Mouse (Mus musculus) C2C12 (cell line): ENCODE data around the gene Ehd4.

ENCODE experiments used
- CEBPB ChIP-seq: IDR thresholded peaks from one replicate; pipeline ENCODE4 v1.6.1; 2011; ENCODE audit warnings: low read depth, mild to moderate bottlenecking, control low read depth, moderate library complexity
- CTCF ChIP-seq: IDR thresholded peaks from one replicate; pipeline ENCODE4 v1.5.1; 2011; ENCODE audit not compliant: control insufficient read depth, insufficient read depth, insufficient read length
- MYOG ChIP-seq: IDR thresholded peaks from one replicate; pipeline ENCODE4 v1.6.1; 2011; ENCODE audit not compliant: control insufficient read depth, insufficient read length; ENCODE audit errors: extremely low read depth
- USF1 ChIP-seq: IDR thresholded peaks from one replicate; pipeline ENCODE4 v1.6.1; 2011; ENCODE audit warnings: low read depth, mild to moderate bottlenecking, control low read depth, moderate library complexity

GRCm38 (mm10) chr2:120203742-120204141 lies 49.3 kb upstream of the Ehd4 start:
- no peak for TF ChIP-seq CTCF
- no peak for TF ChIP-seq MYOG
- no peak for TF ChIP-seq USF1
- TF ChIP-seq CEBPB = no peak
